In the genomic region with DNA sequence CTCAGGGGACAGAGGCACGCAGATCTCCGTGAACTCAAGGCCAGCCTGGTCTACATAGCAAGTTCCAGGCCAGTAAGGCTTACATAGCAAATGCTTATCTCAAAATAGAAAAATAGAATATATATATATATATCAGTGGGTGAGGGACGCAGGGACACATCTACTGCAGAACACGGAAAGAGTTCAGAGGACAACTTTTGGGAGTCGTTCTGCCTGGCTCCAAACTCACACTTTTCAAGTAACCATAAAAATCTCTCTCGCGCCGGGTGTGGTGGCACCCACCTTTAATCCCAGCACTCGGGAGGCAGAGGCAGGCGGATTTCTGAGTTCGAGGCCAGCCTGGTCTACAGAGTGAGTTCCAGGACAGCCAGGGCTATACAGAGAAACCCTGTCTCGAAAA, we compare ENCODE assay signal across 12 mouse cellular contexts. TPM values are rescaled to one million over a fixed set of nuclear protein-coding genes. Genes with fewer than 3 reads are reported as not detected.
DNase-seq lines count a peak whose midpoint lies in the region; ATAC-seq and TF ChIP-seq lines count a peak whose summit lies in the region.
"Not testable (repeated sequence)": the region's sequence is repeated elsewhere in the genome, so short reads cannot be mapped to it uniquely, and the experiment has no call there.
"Had no signal": no experiment of that assay in that cellular context is flagged by ENCODE, and none has a peak within 500 bp of the region (broad histone marks: within the 10 kb centered on the region; RNA-seq: fewer than 3 reads in every experiment).

No protein-coding gene starts in this region.

- DNase-seq in heart, adult 2 months = peak in 1 of 2 experiments; percentile 38
- DNase-seq in liver, embryonic 11.5 days (ENCODE audit: low spot score); lung, postnatal 0 days (ENCODE audit: low spot score): not testable (repeated sequence)

- not testable (repeated sequence) for TF ChIP-seq EP300 in heart, adult 2 months (IDR thresholded peaks at IDR 0.05; ENCODE audit: insufficient read depth, low read depth, low read length); lung, postnatal 0 days (IDR thresholded peaks at IDR 0.05)

- TF ChIP-seq POLR2A in heart, adult 2 months (IDR thresholded peaks at IDR 0.05; ENCODE audit: insufficient read depth, low read depth, low read length) = not testable (repeated sequence)

- H3K27me3 ChIP-seq in heart, adult 2 months (ENCODE audit: control insufficient read depth, insufficient read depth, low read length); hindbrain, embryonic 13.5 days; kidney, embryonic 15.5 days; liver, embryonic 11.5 days (replicated peaks; ENCODE audit: control insufficient read depth, insufficient read depth, low read length); lung, postnatal 0 days (replicated peaks; ENCODE audit: insufficient read depth, low read length); neural tube, embryonic 14.5 days (ENCODE audit: control insufficient read depth, insufficient read depth, low read length): not testable (repeated sequence)

- H3K4me2 ChIP-seq in hindbrain, embryonic 13.5 days = peak overlapping the region; percentile 76; the same call in 1 of the 2 replicates
- peak overlapping the region; percentile 73 for H3K4me2 ChIP-seq in kidney, embryonic 15.5 days
- peak overlapping the region; percentile 66 for H3K4me2 ChIP-seq in liver, embryonic 11.5 days
- peak overlapping the region; percentile 64 for H3K4me2 ChIP-seq in lung, postnatal 0 days (replicated peaks; ENCODE audit: low read depth, low read length)
- peak overlapping the region; percentile 88; the same call in 1 of the 2 replicates for H3K4me2 ChIP-seq in neural tube, embryonic 14.5 days (ENCODE audit: low read depth, low read length)

- not testable (repeated sequence) for TF ChIP-seq CTCF in heart, adult 2 months (IDR thresholded peaks at IDR 0.05); lung, postnatal 0 days (IDR thresholded peaks at IDR 0.05)

- peaks cover 20% of the 10 kb centered on the region for H3K4me1 ChIP-seq in brown adipose tissue, adult 24 weeks (ENCODE audit: control insufficient read depth, insufficient read depth, insufficient read length, low read length)
- H3K4me1 ChIP-seq in heart, adult 2 months (ENCODE audit: control insufficient read depth, insufficient read depth, low read length) = peaks cover 20% of the 10 kb centered on the region
- peaks cover 36% of the 10 kb centered on the region for H3K4me1 ChIP-seq in hindbrain, embryonic 13.5 days (replicated peaks)
- peaks cover 50% of the 10 kb centered on the region for H3K4me1 ChIP-seq in kidney, embryonic 15.5 days
- peaks cover 13% of the 10 kb centered on the region for H3K4me1 ChIP-seq in liver, embryonic 11.5 days (replicated peaks; ENCODE audit: control insufficient read depth, insufficient read depth, low read length)
- peaks cover 21% of the 10 kb centered on the region for H3K4me1 ChIP-seq in lung, postnatal 0 days (ENCODE audit: insufficient read depth, low read depth, low read length)
- H3K4me1 ChIP-seq in neural tube, embryonic 14.5 days (ENCODE audit: control insufficient read depth, insufficient read depth, low read length) = peaks cover 14% of the 10 kb centered on the region; the same call in 1 of the 2 replicates

- peak overlapping the region; percentile 93 for H3K4me3 ChIP-seq in brown adipose tissue, adult 24 weeks (ENCODE audit: insufficient read depth, low read depth, low read length)
- H3K4me3 ChIP-seq in heart, adult 2 months = peak overlapping the region; percentile 69
- H3K4me3 ChIP-seq in hindbrain, embryonic 13.5 days; liver, embryonic 11.5 days (ENCODE audit: low read depth, low read length); neural tube, embryonic 14.5 days (ENCODE audit: low read depth, low read length): not testable (repeated sequence)
- peak overlapping the region; percentile 51 for H3K4me3 ChIP-seq in kidney, embryonic 15.5 days (replicated peaks)
- H3K4me3 ChIP-seq in lung, postnatal 0 days (ENCODE audit: low read depth, low read length) = peak overlapping the region; percentile 68

- peak overlapping the region; percentile 51 for H3K9ac ChIP-seq in heart, adult 2 months (ENCODE audit: low read depth, low read length)
- H3K9ac ChIP-seq in hindbrain, embryonic 13.5 days; liver, embryonic 11.5 days (ENCODE audit: low read depth, low read length); neural tube, embryonic 14.5 days (replicated peaks; ENCODE audit: low read depth, low read length): not testable (repeated sequence)
- H3K9ac ChIP-seq in kidney, embryonic 15.5 days = 0 out of 2 replicates have a peak overlapping the region, but pooled peaks have one; percentile 5
- H3K9ac ChIP-seq in lung, postnatal 0 days (replicated peaks; ENCODE audit: low read depth) = peak overlapping the region; percentile 82

- H3K79me2 ChIP-seq in heart, adult 2 months (replicated peaks; ENCODE audit: control insufficient read depth, insufficient read depth, low read length) = not testable (repeated sequence)

- H3K27ac ChIP-seq in brown adipose tissue, adult 24 weeks (replicated peaks; ENCODE audit: low read depth, low read length) = peak overlapping the region; percentile 100
- H3K27ac ChIP-seq in heart, adult 2 months = peak overlapping the region; percentile 96
- H3K27ac ChIP-seq in hindbrain, embryonic 13.5 days; neural tube, embryonic 14.5 days (ENCODE audit: low read depth, low read length): not testable (repeated sequence)
- H3K27ac ChIP-seq in kidney, embryonic 15.5 days = peak overlapping the region; percentile 83
- H3K27ac ChIP-seq in liver, embryonic 11.5 days (ENCODE audit: low read depth, low read length) = peak overlapping the region; percentile 32
- peak overlapping the region; percentile 97 for H3K27ac ChIP-seq in lung, postnatal 0 days (ENCODE audit: low read length)

- not testable (repeated sequence) for ATAC-seq in hindbrain, embryonic 13.5 days (ENCODE audit: low FRiP score); kidney, embryonic 15.5 days (replicated peaks; ENCODE audit: low FRiP score); liver, embryonic 11.5 days (replicated peaks; ENCODE audit: low FRiP score); lung, postnatal 0 days; neural tube, embryonic 14.5 days (ENCODE audit: low read depth)

- intact Hi-C loops in heart, adult 2 months (cut with DNase I) = loop anchor here (1.0 to 10.0 kb wide), 3 partner anchors 16 to 1203 kb away; partner anchors contain the start of gene Rps9

- H3K36me3 ChIP-seq in heart, adult 2 months (ENCODE audit: control insufficient read depth, insufficient read depth, low read length) = peaks cover 33% of the 10 kb centered on the region
- H3K36me3 ChIP-seq in hindbrain, embryonic 13.5 days = peaks cover 34% of the 10 kb centered on the region
- H3K36me3 ChIP-seq in kidney, embryonic 15.5 days = peaks cover 32% of the 10 kb centered on the region
- H3K36me3 ChIP-seq in liver, embryonic 11.5 days (ENCODE audit: control insufficient read depth, insufficient read depth, low read length) = not testable (repeated sequence)
- peaks cover 21% of the 10 kb centered on the region for H3K36me3 ChIP-seq in lung, postnatal 0 days (ENCODE audit: insufficient read depth, low read length)
- peaks cover 12% of the 10 kb centered on the region for H3K36me3 ChIP-seq in neural tube, embryonic 14.5 days (ENCODE audit: control insufficient read depth, insufficient read depth, low read length)

- 21% methylated on average over 12 of the region's 12 CpGs for WGBS in heart, adult 2 months
- 84% methylated on average over 12 of the region's 12 CpGs for WGBS in hindbrain, embryonic 13.5 days
- 65% methylated on average over 12 of the region's 12 CpGs for WGBS in kidney, embryonic 15.5 days
- WGBS in liver, embryonic 11.5 days = 61% methylated on average over 12 of the region's 12 CpGs
- WGBS in lung, postnatal 0 days = 45% methylated on average over 10 of the region's 12 CpGs
- WGBS in neural tube, embryonic 14.5 days = 76% methylated on average over 12 of the region's 12 CpGs

- H3K9me3 ChIP-seq in hindbrain, embryonic 13.5 days; kidney, embryonic 15.5 days (replicated peaks); liver, embryonic 11.5 days (ENCODE audit: control insufficient read depth, low read length); lung, postnatal 0 days (ENCODE audit: low read length); neural tube, embryonic 14.5 days (ENCODE audit: control insufficient read depth, low read length): not testable (repeated sequence)

RNA-seq across cellular contexts. Expression of gene Prkcg, which starts 3.3 kb away (rescaled TPM):
- 1.4 and 2.9 TPM in 2 replicates for polyA plus RNA-seq in brown adipose tissue, adult 24 weeks (2012; ENCODE audit: insufficient read depth, insufficient read length, missing spikeins)
- total RNA-seq in heart, adult 2 months (2021) = 1 to 10 TPM in 1 of 2 experiments, under 1 TPM in 1; 0.89 to 3.0 TPM
- 4.5 and 4.7 TPM in 2 replicates for polyA plus RNA-seq in heart, adult 2 months (2012; rRNA removed)
- 0.81 and 0.83 TPM in 2 replicates for polyA plus RNA-seq in hindbrain, embryonic 13.5 days (2015; fragmentation: Nextera tagmentation; extraction: Ambion mirVana)
- polyA plus RNA-seq in kidney, embryonic 15.5 days (2015; fragmentation: Nextera tagmentation; extraction: Ambion mirVana) = 0.06 and 0.27 TPM in 2 replicates
- polyA plus RNA-seq in liver, embryonic 11.5 days (2014; fragmentation: Nextera tagmentation; extraction: Ambion mirVana) = not detected in 2 replicates
- 0.21 and 0.58 TPM in 2 replicates for polyA plus RNA-seq in lung, postnatal 0 days (2015; fragmentation: Nextera tagmentation; extraction: Ambion mirVana)
- 0.88 and 1.5 TPM in 2 replicates for polyA plus RNA-seq in neural tube, embryonic 14.5 days (2014; fragmentation: Nextera tagmentation; extraction: Ambion mirVana)
- polyA plus RNA-seq: CD4-positive, CD25-positive, alpha-beta regulatory T cell, adult 4 months had no signal

RNA-seq across cellular contexts. Expression of gene Myadm, which starts 3.4 kb away (rescaled TPM):
- polyA plus RNA-seq in brown adipose tissue, adult 24 weeks (2012; ENCODE audit: insufficient read depth, insufficient read length, missing spikeins) = 45.0 and 52.3 TPM in 2 replicates
- 100 to 1,000 TPM; 131 to 139 TPM for total RNA-seq in heart, adult 2 months (2021)
- 397 and 685 TPM in 2 replicates for polyA plus RNA-seq in heart, adult 2 months (2012; rRNA removed)
- polyA plus RNA-seq in hindbrain, embryonic 13.5 days (2015; fragmentation: Nextera tagmentation; extraction: Ambion mirVana) = 29.0 and 29.8 TPM in 2 replicates
- 78.3 and 93.8 TPM in 2 replicates for polyA plus RNA-seq in kidney, embryonic 15.5 days (2015; fragmentation: Nextera tagmentation; extraction: Ambion mirVana)
- 31.3 and 32.7 TPM in 2 replicates for polyA plus RNA-seq in liver, embryonic 11.5 days (2014; fragmentation: Nextera tagmentation; extraction: Ambion mirVana)
- polyA plus RNA-seq in lung, postnatal 0 days (2015; fragmentation: Nextera tagmentation; extraction: Ambion mirVana) = 142 and 144 TPM in 2 replicates
- 39.2 and 52.5 TPM in 2 replicates for polyA plus RNA-seq in neural tube, embryonic 14.5 days (2014; fragmentation: Nextera tagmentation; extraction: Ambion mirVana)

RNA-seq across cellular contexts. Expression of gene Cacng7, which starts 40.5 kb away (rescaled TPM):
- 3.4 and 3.6 TPM in 2 replicates for polyA plus RNA-seq in brown adipose tissue, adult 24 weeks (2012; ENCODE audit: insufficient read depth, insufficient read length, missing spikeins)
- total RNA-seq in heart, adult 2 months (2021) = 1 to 10 TPM; 4.3 to 5.4 TPM
- 6.7 and 7.7 TPM in 2 replicates for polyA plus RNA-seq in heart, adult 2 months (2012; rRNA removed)
- polyA plus RNA-seq in hindbrain, embryonic 13.5 days (2015; fragmentation: Nextera tagmentation; extraction: Ambion mirVana) = 4.3 and 4.7 TPM in 2 replicates
- polyA plus RNA-seq in kidney, embryonic 15.5 days (2015; fragmentation: Nextera tagmentation; extraction: Ambion mirVana) = 0.90 and 1.00 TPM in 2 replicates
- polyA plus RNA-seq in liver, embryonic 11.5 days (2014; fragmentation: Nextera tagmentation; extraction: Ambion mirVana) = 0.29 and 0.42 TPM in 2 replicates
- polyA plus RNA-seq in lung, postnatal 0 days (2015; fragmentation: Nextera tagmentation; extraction: Ambion mirVana) = 0.25 and 0.48 TPM in 2 replicates
- 4.2 and 5.1 TPM in 2 replicates for polyA plus RNA-seq in neural tube, embryonic 14.5 days (2014; fragmentation: Nextera tagmentation; extraction: Ambion mirVana)
- polyA plus RNA-seq: CD4-positive, CD25-positive, alpha-beta regulatory T cell, adult 4 months had no signal

RNA-seq across cellular contexts. Expression of gene Nlrp12, which starts 42.7 kb away (rescaled TPM):
- polyA plus RNA-seq in brown adipose tissue, adult 24 weeks (2012; ENCODE audit: insufficient read depth, insufficient read length, missing spikeins) = not detected in 2 replicates
- total RNA-seq in heart, adult 2 months (2021) = under 1 TPM in 1 of 2 experiments, not detected in 1; 0.13 TPM
- polyA plus RNA-seq in heart, adult 2 months (2012; rRNA removed) = 0.14 TPM in 1 of 2 replicates, not detected in the other
- 0.05 TPM in 1 of 2 replicates, not detected in the other for polyA plus RNA-seq in hindbrain, embryonic 13.5 days (2015; fragmentation: Nextera tagmentation; extraction: Ambion mirVana)
- polyA plus RNA-seq in kidney, embryonic 15.5 days (2015; fragmentation: Nextera tagmentation; extraction: Ambion mirVana) = 0.03 TPM in 2 replicates
- 0.06 and 0.07 TPM in 2 replicates for polyA plus RNA-seq in liver, embryonic 11.5 days (2014; fragmentation: Nextera tagmentation; extraction: Ambion mirVana)
- 0.19 and 0.21 TPM in 2 replicates for polyA plus RNA-seq in lung, postnatal 0 days (2015; fragmentation: Nextera tagmentation; extraction: Ambion mirVana)
- 0.04 TPM in 1 of 2 replicates, not detected in the other for polyA plus RNA-seq in neural tube, embryonic 14.5 days (2014; fragmentation: Nextera tagmentation; extraction: Ambion mirVana)
- total RNA-seq: adrenal gland, adult 2 months; gastrocnemius, adult 8-10 months; left cerebral cortex, adult 8-10 months had no signal
- polyA plus RNA-seq: CD4-positive, CD25-positive, alpha-beta regulatory T cell, adult 4 months; forebrain, embryonic 15.5 days had no signal
